Mouse (Mus musculus): ENCODE results near the gene Lrrc28.
"Not testable (repeated sequence)": the region's sequence is repeated elsewhere in the genome, so short reads cannot be mapped to it uniquely, and the experiment has no call there.

Gene Lrrc28

DNA sequence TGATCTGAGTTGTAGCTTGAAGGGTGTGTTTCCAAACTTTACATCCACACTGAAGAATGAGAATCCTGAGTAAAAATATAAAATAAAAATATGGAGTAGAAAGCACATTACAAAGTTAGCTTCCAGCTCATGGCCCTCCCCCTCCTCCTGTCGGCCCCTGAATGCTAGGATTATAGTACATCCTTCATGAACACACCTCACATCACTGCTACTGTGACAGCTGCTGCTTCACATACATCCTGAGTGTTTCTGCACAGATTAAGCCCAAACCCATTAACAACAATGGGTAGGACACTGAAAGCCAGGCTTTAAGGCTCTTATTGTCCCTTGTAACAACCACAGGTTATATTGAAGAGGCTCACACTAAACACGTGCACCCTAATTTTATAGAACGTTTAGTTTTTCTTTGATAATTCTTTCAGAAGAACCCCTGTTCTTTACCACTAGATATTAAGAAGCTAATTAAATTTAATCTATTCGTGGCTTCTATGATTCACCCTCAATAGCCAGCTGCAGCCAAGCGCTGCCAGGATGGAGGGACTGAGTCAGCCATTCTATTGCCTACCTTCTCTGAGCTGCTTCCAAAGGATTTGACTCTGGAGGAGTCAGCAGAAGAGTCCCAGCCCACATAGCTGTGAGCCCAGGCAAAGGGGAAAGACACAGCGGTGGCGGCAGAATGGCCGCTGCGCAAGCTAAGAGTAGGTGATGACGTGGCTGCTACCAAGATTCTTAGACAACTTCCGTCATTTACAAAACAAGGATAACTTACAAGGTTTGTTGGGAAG is 108.3 kb downstream of the Lrrc28 start:
- peak; percentile 54 to 72 for DNase-seq (ENCODE audit: inconsistent age in 2 of 2, low spot score in 1 of 2)

DNA sequence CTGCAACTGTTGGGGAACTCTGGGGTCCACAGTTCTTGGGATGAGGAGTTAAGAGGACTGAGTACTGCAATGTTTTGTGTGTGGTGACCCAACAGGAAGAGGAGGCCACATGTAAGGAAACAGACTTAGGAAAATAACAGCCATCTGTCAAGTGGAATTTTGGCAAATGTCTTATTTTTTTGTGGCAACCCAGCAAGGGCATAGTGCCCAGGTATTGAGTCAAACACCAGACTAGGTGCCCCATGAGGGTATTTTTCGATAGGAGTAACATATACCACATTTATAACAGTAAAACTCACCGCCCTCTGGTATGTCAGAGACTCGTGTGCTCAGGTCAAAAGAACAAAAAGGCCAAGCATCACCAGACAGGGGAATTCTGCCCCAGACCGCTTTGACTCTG is 109.1 kb downstream of the Lrrc28 start:
- DNase-seq (ENCODE audit: inconsistent age in 2 of 2, low spot score in 1 of 2): peak in 1 of 2 experiments; percentile 45

DNA sequence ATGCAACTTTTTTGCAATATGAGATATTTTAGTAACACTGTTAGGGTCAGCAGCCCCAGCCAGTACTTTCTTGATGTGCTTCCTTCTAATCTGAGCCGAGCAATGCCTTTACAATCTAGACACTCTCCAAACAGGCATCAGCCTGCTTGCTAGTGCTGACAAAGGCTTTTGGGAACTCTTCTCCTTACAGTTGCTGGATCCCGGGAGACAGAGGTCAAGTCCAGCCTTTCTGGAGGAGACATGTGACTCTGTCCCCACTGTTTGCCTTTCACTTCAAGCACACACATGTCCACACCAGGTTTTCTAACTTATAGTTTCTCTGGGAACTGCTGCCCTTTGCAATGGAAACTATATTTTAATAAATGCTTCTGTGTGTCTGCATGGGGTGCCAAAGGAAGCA is 114.1 kb downstream of the Lrrc28 start:
- DNase-seq (ENCODE audit: inconsistent age in 2 of 2, low spot score in 1 of 2): no peak

DNA sequence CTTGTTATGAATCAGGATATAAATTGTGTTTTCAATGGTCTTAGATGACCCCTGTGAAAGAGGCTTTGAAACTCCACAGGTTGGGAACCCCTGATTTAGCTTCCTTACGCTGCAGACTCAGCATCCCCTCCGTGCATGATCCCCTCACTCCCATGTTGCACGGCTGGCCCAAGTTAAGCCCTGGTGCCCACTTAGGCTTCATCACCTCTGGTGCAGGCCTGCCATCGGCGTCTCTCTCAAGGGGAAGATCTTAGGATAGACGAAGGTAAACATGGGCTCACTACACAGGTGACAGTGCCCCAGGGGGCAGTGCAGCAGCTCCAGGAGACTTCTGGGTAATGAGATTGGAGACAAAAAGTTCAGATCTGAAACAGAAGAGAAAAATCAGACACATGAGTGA is 115.7 kb downstream of the Lrrc28 start:
- DNase-seq (ENCODE audit: inconsistent age in 2 of 2, low spot score in 1 of 2): no peak

DNA sequence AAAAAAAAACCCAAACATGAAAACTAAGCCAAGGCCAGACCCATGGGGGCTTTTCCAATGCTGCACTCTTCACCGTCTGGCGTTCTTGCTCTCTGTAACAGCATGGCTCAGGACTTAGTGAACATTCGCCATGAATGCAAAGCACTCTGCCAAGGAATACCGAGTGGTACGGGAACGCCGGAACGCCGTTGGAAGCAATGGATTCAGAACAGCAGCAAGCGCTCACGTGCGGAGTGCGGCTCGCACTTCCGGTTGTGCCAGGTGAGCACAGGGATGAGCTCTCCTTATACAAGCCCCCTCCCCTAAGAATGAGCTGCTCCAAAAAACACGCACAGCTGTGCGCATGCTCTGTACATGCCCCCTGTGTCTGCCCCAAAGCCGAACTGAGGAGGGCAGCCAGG is 116.2 kb downstream of the Lrrc28 start:
- no peak for DNase-seq (ENCODE audit: inconsistent age in 2 of 2, low spot score in 1 of 2)

DNA sequence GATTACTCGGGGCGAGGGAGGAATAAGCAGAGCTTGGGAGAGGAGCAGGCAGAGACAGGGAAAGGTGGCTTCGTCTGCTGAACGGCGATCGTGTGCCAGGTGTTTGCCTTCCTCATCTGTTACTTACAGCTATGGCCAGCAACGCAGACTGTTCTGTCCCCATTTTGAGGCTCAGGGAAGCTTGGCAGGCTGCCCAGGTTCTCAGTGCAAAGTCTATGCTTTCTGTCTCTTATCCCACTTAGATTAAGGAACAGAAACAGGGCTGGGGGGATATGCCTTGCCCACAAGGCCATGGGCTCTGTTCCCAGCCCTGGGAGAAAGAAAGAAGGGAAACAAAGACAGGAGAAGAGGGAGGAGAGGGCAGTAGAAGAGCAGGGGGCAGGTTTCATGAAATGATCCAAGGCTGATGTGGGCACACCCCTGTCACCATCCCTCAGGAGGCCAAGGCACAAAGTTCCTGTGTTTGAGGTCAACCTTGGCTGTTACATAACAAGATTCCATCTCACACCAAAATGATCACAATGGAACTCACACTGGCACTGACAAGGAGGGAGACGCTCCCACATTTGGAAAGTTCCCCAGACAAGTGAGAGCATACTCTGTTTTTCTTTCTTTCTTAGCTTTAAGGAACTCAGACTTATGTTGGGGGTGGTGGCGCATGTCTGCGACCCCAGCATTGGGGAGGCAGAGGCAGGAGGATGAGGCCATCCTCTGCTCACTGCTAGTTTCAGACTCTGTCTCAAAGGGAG is 116.8 kb downstream of the Lrrc28 start:
- peak; percentile 53 to 76 for DNase-seq (ENCODE audit: inconsistent age in 2 of 2, low spot score in 1 of 2)

DNA sequence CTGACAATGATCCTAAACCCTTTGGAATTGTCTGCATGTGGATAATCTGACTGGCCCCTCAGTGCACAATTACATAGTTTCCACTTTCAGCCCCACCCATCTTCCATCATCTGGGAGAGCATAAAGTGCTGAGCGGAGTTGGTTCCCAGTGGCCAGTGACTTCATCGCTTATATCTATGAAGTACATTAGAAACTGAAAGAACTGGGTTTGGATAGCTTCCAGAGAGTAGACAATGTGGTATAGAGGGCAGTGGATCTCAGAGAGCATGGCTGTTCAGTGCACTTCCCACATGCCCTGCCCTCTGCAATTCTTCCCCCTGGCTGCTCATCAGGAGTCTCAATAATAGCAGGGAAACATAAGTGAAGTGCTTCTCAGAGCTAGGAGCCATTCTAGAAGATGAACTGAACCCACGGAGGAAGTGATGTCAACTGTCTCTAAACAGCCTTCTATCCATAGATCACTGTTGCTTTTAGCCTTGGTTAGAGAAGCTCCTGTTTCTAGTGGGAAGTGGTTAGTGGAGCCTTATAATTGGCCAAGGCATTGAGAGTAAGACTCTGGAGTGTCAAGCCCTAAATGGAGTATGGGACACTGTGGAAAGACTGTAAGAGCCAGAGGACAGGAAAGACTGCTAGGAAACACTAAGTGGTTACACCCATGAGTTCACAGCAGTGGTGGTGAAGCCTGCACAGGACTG is 119.0 kb downstream of the Lrrc28 start:
- DNase-seq (ENCODE audit: inconsistent age in 2 of 2, low spot score in 1 of 2): no peak

DNA sequence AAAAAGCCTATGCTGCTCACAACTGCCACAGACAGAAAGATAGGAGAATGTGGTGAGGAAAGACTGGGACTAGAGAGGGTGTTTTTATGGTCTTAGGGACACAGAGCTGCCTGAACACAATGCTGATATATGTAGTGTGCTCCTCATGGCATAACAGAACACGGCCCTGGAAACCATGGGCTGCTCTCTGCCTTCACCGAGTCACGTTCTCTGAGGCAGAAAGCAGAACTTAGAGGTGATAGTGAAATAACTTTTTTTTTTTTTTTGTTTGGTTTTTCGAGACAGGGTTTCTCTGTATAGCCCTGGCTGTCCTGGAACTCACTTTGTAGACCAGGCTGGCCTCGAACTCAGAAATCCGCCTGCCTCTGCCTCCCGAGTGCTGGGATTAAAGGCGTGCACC is 121.0 kb downstream of the Lrrc28 start:
- not testable (repeated sequence) for DNase-seq (ENCODE audit: inconsistent age in 2 of 2, low spot score in 1 of 2)

DNA sequence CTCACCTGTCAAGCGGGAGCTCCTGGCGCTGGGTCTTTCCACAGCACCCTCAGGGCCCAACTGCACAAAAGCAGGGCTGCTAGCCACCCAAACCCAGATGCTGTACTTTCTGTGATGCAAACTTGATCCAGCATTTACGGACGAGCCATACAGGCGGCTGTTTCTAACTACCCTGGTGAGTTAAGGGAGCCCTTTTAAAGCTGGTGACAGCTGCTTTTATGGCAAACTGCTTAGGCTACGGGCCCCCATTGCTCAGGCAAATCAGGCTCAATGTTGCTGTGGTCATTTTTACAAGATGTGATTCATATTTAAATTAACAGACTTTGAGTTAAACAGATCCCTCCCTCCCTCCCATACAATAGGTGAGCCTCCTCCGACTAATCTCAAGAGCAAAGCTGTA is 121.7 kb downstream of the Lrrc28 start:
- DNase-seq (ENCODE audit: inconsistent age in 2 of 2, low spot score in 1 of 2): no peak

DNA sequence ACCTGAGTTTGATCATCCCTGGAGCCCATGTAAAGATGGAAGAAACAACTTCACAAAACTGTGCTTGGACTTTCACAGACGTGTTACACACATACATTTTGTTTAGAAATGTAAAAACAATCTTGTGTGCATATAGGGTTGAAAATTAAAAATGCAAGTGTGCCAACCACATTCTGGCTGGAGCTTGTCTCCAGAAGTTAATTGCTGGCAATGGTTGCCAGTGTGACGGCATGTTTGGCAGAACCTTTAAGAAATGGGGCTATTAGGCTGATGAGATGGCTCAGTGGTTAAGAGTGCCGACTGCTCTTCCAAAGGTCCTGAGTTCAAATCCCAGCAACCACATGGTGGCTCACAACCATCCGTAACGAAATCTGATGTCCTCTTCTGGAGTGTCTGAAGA is 123.3 kb downstream of the Lrrc28 start:
- DNase-seq (ENCODE audit: inconsistent age in 2 of 2, low spot score in 1 of 2): not testable (repeated sequence)

DNA sequence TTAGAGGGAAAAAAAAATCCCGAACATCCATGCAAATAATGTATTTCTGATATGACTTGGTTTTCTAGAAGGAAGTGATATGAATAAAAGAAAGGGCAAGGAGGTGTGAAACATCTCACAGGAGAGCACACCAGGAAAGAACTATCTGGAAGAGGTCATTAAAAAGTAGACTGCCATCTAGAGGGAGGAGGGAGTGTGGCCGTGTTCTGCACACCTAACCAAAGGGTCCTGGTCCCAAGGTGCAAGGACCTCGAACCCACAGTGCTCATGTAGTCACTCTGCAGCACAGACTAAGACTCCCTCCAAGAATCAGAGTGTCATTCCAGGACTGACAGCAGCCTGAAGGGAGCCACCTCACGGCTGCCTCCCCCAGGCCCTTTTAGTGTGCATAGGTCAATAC is 124.1 kb downstream of the Lrrc28 start:
- DNase-seq (ENCODE audit: inconsistent age in 2 of 2, low spot score in 1 of 2): peak in 1 of 2 experiments; percentile 59

DNA sequence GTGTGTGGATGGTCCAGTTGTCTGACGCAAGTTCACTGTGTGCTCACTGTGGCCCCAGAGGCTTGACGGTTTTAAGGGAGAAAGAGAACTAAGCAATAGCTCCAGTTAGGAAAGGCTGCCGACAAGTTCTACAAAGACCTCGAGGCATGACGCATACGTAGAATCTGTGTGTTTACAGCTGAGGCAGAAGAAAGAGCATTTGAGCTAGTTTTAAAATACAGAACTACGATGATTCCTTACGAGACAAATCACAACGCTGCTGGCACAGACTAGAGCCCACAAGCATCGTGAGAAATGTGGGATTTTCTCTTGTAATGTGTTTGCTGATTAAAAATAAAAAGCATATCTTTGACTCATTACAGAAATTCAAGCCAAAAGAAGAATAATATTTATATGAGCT is 125.1 kb downstream of the Lrrc28 start:
- no peak for DNase-seq (ENCODE audit: inconsistent age in 2 of 2, low spot score in 1 of 2)

DNA sequence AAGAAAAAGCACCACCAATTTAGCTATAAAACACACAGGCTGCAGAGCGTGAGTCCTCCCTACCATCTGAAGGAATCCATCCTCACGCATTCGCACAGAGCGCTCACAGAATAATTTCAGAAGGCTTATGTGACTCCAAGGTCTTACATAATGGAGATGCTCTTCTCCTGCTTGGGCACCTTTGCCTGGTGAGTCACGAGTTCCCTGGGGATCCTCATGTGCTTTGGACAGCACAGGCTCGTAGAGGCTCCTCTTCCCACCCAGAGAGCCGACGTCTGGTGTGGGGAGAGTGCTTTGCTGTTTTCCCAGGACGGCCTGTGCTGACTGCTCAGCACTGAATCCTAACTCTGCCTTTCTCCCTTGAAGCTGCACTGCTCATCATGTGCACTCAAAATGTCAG is 129.4 kb downstream of the Lrrc28 start:
- no peak for DNase-seq (ENCODE audit: inconsistent age in 2 of 2, low spot score in 1 of 2)

DNA sequence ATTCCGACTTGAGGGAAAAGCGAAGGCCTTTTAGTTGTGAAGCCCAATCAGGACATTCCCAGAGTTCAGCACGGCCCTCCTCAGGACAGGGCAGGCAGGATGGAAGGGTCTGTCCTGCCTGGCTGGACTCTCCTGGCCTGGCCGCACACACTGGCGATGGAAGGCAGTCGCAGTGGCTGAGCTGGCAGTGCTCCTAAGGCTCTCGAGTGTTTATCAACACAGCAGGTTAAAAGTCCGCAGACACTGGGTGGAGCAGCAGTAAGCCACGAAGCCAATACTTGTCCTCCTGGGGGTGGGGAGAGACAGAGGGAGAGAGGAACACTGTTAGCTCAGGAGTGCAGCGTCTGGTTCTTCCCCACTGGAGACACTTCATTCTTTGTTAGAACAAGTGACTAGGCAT is 130.2 kb downstream of the Lrrc28 start:
- no peak for DNase-seq (ENCODE audit: inconsistent age in 2 of 2, low spot score in 1 of 2)

DNA sequence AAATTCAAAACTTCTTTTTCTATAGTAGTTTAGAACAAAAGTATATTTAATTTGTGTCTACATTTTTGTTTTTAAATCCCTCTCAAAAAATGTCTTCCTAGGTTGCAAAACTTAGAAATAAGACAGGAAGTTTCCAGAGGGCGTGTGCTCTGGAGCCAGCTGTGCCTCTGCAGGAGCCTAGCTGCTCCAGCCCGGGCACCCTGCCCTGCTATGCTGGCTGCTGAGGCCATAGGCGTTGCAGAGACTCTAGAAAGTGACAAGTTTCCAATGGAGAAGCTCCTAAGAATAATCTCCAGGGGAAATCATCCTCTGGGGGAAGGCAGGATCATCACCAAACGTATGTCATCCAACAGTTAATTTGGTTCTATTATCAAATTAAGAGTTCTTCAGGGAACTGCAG is 130.7 kb downstream of the Lrrc28 start:
- no peak for DNase-seq (ENCODE audit: inconsistent age in 2 of 2, low spot score in 1 of 2)

DNA sequence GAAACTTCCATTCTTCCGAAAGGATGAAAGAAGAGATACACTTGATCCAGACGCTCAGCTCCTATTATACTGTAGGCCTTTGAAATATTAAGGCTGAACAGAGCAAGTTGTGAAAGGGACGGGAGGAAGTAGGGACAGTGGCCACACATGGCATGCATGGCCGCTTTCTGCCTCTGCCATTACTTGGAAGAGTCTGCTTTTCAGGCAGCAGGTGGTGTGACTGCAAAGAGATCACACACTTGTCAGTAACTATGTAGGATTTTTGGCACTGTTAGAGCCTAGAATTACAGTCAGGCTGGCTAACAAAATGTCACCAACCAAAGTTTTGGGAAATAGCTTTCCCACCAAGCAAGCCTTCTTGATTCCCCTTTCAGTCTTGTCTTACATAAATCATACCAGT is 131.4 kb downstream of the Lrrc28 start:
- no peak for DNase-seq (ENCODE audit: inconsistent age in 2 of 2, low spot score in 1 of 2)

DNA sequence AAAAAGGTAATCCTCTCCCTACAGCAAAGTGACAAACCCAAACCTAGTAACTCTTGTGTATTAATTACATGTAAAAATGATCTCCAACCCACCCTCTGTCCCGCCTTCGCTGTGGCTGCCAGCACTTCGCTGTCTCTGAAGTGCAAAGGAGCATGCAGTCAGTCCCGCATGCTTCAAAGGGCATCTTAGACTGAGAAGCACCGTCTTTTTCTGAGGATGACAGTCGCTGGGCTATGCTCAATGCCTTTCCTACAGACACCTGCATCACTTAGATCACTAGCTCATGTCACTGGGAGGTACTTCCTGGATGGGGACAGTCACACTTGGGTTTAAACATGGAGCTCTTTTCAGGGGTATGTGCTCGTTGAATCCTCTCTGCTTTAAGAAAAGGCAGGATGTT is 133.5 kb downstream of the Lrrc28 start:
- no peak for DNase-seq (ENCODE audit: inconsistent age in 2 of 2, low spot score in 1 of 2)

DNA sequence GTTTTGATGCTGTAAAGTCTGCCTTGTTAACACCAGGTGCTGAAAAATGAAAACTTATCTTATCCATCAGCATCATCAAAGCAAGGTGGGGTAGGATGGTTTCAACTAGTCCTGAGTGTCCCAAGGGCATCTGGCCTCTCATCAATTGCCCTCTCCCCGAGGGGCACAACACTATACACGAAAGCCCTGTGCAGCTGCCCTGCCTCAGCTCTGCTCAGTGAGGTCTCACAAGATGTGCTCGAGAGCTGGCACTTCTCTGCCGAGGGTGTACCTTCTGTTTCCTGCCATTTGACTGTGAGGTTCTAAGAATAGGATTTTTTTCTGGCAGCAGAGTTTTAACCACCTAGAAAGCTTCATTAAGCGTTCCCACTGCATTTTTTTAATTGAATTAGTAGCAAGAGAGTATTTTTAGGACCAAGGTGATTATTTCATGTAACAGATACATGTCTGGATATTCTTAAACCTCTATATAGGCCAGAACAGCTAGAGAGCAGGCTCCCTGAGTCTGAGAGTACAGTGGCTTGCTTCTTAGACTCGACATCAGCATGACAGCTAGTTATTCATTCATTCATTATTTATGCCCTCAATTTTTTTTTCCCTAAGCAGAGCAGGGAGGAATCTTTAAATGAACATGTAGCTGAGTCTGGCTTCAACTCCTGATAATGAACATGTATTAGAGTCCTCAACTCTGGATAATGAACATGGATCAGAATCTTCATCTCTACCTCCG is 141.6 kb downstream of the Lrrc28 start:
- DNase-seq (ENCODE audit: inconsistent age in 2 of 2, low spot score in 1 of 2): no peak

DNA sequence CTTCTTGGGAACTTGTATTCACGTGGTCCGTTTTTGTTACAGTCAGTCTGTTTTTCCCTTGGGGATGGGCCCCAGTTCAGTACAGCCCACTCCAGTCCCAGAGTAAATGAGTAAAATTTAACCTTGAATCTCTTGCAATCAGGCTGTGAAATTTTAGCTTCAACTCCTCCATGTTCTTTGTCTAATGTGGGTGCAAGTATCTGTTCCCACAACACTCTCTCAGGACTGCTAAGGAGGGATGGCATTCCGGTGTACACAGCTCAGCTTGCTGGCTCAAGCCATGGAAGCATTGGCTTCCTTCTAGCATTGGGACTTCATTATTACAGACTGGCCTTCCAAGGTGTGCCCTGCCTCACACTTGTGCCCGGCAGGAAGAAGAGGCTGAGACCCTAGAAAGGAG is 142.4 kb downstream of the Lrrc28 start:
- no peak for DNase-seq (ENCODE audit: inconsistent age in 2 of 2, low spot score in 1 of 2)

DNA sequence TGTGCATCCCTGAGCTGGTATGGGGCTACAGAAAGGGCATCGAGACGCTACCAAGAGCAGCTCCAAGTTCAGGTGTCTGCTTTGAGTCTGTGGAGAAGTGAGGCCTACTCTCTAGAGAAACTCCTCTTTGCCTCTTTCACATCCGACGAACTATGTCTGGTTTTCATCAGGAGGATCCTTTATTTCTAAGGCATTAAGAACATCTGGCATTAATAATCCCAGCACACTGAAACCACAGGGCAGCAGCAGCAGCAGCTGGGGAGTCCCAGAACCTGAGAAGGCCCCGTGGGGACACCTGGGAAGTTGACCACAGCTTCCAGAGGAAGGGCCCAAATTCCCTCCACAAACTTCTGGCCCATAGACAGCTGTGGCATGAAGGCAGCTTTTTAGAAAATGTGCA is 144.2 kb downstream of the Lrrc28 start:
- DNase-seq (ENCODE audit: inconsistent age in 2 of 2, low spot score in 1 of 2): no peak

DNA sequence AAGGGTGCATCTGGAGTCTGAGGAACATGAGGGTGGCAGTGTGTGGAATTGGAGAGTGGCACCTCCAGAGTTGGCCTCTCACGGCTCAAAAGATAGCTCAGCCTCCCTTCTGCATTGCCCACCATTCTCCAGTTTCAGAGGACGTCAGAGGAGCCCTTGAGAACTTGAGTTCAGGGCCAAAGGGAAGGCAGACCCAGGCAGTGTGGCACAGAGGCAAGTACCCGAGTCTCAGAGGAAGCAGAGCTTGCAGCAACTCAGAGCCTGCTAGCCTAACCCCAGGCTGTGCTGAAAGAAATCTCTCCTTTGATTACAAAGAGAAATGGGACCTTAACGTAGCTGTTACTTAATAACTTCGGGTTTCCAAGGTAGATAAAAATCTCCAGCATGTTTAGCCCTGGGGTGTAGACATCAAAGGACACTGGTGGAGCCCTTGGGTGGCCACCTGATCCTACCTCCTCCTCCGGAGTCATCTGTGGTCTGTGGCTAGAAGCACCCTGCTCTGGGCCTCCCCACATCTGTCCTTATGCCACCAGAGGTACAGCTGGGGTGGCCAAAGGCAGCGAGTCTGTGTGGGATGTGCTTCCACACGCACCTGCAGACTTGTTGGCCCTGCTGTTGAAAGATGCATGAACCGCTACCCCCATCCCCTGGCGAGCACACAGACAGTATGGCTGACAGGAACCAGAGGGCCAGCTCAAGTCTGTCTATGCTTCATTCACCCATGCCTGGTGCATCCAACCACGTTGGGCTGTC is 144.8 kb downstream of the Lrrc28 start:
- peak in 1 of 2 experiments; percentile 25 for DNase-seq (ENCODE audit: inconsistent age in 2 of 2, low spot score in 1 of 2)

Data from adrenal gland, adult (tissue).